Mouse (Mus musculus): ENCODE results near the gene Aamp.

DNA sequence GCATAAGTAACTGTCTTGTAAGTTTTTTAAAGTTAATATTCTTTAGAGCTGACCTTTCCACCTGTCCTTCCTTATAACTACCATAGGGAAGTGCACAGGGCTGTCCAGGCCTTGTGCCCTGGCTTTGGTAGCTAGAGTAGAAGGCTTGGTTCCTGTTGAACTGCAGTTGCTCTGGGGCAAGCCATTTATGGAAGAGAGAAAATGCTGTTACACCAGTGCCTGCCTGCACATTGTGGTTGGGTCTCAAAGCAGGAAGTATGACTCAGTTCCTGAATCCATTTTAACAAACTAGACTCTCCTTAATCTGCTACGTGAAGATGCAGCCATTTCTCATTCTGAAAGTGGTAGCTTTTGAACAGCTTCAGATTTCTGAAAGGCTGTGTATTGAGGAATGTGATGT lies 35.7 kb downstream of the Aamp start:
- TF ChIP-seq CTCF (conservative IDR thresholded peaks at IDR 0.05; ENCODE audit: low read length) (no peak), POU5F1 (IDR thresholded peaks at IDR 0.05; ENCODE audit: borderline replicate concordance, low read length) (no peak)

Measured in E14TG2a.4 (cell line).